ENCODE assay signal across 14 mouse cellular contexts in the genomic region with DNA sequence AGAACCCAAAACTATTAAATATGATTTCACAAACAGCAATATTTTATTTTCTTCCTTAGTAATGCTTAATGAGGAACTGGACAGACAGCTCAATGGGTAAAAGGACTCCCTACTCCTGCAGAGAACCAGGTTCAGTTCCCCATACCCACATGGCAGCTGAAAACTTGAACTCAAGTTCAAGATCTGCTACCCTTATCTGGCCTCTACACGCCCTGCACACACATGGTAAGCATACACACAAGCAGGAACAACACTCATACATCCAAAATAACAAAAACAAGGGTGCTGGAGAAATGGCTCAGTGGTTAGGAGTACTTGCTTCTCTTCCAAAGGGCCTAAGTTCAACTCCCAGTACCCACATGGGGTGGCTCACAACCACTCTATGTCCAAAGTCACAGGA.
"Had no signal": no experiment of that assay in that cellular context is flagged by ENCODE, and none has a peak within 500 bp of the region (broad histone marks: within the 10 kb centered on the region; RNA-seq: fewer than 3 reads in every experiment).

No protein-coding gene starts in this region.

- H3K27ac ChIP-seq: left cerebral cortex, adult 2 months; limb, embryonic 15.5 days; midbrain, embryonic 10.5 days; neural tube, embryonic 13.5 days had no signal

- H3K4me2 ChIP-seq: limb, embryonic 15.5 days; neural tube, embryonic 13.5 days had no signal

- DNase-seq: kidney, adult 8-10 months; kidney, postnatal 25 days; lung, adult 2 months; lung, postnatal 36 days; retina, postnatal 1 day; right cerebral cortex, postnatal 14 days; thymus, postnatal 36 days had no signal

- H3K9me3 ChIP-seq: limb, embryonic 15.5 days; midbrain, embryonic 10.5 days; neural tube, embryonic 13.5 days had no signal

- H3K27me3 ChIP-seq: limb, embryonic 15.5 days; neural tube, embryonic 13.5 days had no signal

- ATAC-seq: intestine, postnatal 0 days; lung, postnatal 0 days; midbrain, embryonic 16.5 days had no signal

- H3K4me3 ChIP-seq: left cerebral cortex, adult 2 months; limb, embryonic 15.5 days; midbrain, embryonic 10.5 days; neural tube, embryonic 13.5 days had no signal

- H3K9ac ChIP-seq: limb, embryonic 15.5 days; neural tube, embryonic 13.5 days had no signal

- H3K4me1 ChIP-seq: limb, embryonic 15.5 days; midbrain, embryonic 10.5 days; neural tube, embryonic 13.5 days had no signal
